Mouse (Mus musculus) pancreas, adult 10 weeks (tissue): Measurements from ENCODE around the gene Pigf. TPM values are rescaled to one million over a fixed set of nuclear protein-coding genes. Genes with fewer than 3 reads are reported as not detected.

Experiments
- polyA plus RNA-seq: library from polyadenylated mRNA; stranded (reverse); fragments of 350-450 nt; fragmentation: Illumina TruSeq; extraction: RNeasy Lipid Tissue Mini Kit (QIAGEN cat#74804); gene quantifications from one replicate; pipeline ENCODE4 v1.2.3, GENCODE M21; 2015; ENCODE audit warnings: low read depth, low replicate concordance; ENCODE audit not compliant: insufficient read depth

Gene Pigf
- polyA plus RNA-seq = 4.2 TPM

DNA sequence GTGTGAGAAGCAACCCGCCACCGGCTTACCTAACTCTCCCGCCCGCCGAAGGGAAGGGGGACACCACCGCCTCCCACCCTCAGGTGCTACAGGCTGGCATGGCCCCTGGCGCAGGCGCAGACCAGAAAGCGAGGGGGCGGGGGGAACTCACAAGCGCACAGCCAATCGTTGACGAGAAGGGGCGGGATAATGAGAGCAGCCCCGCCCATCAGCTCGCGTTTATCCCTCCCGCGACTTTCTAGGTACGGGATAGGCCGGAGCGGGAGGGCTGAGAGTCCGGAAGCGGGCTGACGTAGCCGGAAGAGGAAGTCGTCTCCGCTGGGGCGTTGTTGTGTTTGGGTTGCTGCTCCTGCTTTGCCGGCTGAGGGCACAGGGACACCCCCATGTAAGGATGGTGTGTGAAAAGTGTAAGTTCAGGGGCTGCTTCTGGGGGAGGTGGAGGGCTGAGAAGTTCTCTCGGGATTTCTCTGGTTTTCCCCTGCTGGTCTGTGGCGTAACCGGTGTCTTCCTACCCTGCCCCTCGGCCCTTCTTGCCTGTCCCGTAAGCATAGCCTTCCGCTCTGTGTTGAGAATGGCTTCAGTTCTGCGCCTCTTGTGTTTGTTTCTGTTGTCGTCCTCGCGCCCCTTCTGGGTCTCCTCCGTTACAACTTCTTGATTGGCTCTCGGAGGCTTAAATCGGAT lies at the start of gene Pigf, which contains the start of gene Cript:
Gene Pigf, minus strand, starts transcription at position 138 of the 681 bp plus-strand sequence.
Gene Cript, plus strand, starts transcription at position 282 of the 681 bp plus-strand sequence.

GRCm38 (mm10) chr17:86962894-86963585 lies 62.2 kb downstream of the Pigf start, which contains the start of gene Rhoq:
TSS of gene Rhoq (plus strand) at chr17:86963082.

DNA sequence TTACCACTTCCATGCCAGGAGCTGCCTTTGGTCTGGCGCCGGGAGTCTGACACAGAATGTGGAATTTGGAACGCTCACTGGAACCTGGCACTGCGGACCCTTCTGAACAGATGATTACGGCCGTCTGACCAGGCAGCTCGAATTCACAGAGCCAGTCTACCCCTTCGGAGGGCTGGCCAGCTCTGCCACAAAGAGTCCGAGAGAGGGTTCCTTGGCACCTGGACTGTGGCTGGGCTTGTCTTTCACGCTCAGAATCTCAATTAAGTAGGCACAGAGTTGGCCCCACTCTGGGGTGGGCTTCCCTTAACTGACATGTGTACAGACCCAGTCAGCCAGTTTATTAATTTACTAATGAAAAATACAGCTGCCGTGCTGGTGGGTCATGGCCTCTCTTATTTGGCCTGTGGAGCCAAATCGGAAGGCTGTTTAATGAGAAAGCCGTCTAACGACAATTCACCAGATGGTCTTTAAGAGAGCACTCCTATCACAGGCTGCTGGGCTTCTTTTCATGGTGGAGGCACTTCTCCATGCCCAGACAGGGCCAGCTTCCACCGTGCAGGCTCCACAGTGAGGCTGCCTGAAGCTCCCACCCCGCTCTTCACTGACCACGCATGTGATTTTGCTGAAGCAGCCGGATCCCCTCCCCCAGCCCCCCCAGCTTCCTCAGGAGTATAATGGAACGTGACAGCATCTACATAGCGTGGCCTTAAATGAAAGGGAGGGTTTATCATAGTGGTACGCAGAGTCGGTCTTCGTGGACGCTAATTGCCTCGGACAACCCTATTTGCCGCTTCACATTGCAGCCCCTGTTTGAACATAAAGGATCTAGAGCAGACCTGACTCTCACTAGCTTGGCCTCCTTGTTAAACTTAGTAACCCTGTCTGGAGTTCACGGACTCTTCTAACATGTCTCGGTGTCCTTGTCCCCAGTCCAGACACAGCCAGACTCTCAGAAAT lies 77.1 kb downstream of the Pigf start, which contains the start of gene Atp6v1e2:
Gene Atp6v1e2, minus strand, starts transcription at position 58 of the 957 bp plus-strand sequence.

Other genes starting within 250 kb of the Pigf start
- gene Tmem247, start 108.1 kb downstream of the Pigf start, polyA plus RNA-seq = not detected
- gene Atp6v1e2, start 77.5 kb downstream of the Pigf start, polyA plus RNA-seq = not detected
- 9.8 TPM for gene Rhoq, start 62.3 kb downstream of the Pigf start, polyA plus RNA-seq
- gene Cript, start 144 bp upstream of the Pigf start, polyA plus RNA-seq = 15.6 TPM
- 4.7 TPM for gene Socs5, start 82.3 kb upstream of the Pigf start, polyA plus RNA-seq
- gene Mcfd2, start 240.5 kb upstream of the Pigf start, polyA plus RNA-seq = 79.1 TPM